Mouse (Mus musculus) E14TG2a.4 (cell line): ENCODE measurements at regions not wholly inside any gene's neighbourhood (a gene's known extent, or its start where the extent isn't known, plus 50 kb on each side); places are given as distances from the start of the nearest gene placed in this dataset.

Experiments used
- CTCF ChIP-seq: conservative IDR thresholded peaks from 2 replicates; pipeline ENCODE4 v1.5.1; 2014; ENCODE audit warnings: low read length
- NANOG ChIP-seq: IDR thresholded peaks from 2 replicates; pipeline ENCODE4 v1.6.1; 2014; ENCODE audit warnings: borderline replicate concordance, low read length, mixed read lengths

DNA sequence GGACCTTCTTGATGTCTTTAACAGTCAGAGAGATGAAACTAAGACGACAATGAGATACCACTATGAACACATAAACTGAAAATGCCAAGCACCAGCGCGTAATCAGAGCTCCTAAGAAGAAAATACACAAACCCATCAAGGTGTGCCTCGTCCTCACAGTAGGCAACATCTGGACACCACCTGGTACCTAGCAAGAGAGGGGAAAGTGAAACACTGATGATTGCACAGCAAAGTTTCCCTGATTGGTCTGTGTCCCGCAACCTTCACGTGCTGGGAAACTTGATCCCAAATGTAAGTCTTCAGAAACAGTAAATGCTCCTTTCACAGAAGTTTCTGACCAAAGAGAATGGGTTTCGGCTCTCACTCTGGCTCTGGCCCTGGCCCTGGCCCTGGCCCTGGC is 158.9 kb upstream of the Ghr start:
- no peak for TF ChIP-seq CTCF
- TF ChIP-seq NANOG, result no peak
